In the genomic region with DNA sequence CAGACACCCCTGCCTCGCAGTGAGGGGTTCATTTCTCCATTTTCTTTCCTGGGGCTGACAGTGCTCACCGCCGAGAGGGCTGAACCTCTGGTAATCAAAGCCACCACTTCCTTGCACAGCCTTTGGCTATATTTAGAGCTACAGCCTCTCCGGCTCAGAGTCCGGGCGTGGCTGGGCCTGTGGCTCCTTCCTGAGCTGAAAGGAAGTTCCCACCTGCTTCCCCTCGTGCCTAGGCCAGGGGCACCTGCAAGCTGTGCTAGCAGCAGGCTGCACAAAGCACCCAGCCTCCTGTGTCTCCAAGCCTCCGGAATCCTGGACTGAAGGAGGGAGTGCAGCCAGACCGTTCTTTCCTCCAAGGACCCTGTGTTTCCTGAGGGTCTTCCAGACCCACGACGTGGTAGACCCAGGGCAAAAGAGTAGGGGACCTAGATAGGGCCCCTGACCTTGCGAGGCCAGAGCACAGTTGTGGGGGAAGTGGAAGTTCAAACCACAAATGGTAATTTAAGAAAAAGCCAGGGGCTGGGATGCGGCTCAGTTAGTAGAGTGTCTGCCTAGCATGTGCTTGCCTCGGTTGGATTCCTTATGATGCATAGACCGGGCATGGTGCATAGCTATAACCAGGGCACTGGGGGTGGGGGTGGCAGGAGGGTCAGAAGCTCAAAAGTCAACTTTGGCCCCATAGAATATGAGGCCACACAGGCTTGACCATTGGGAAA, we compare ENCODE assay signal across 8 mouse cellular contexts. TPM values are rescaled to one million over a fixed set of nuclear protein-coding genes. Genes with fewer than 3 reads are reported as not detected.
DNase-seq lines count a peak whose midpoint lies in the region; ATAC-seq lines count a peak whose summit lies in the region.

No protein-coding gene starts in this region.

- H3K4me2 ChIP-seq in liver, embryonic 16.5 days (ENCODE audit: low read depth, low read length), result peak overlapping the region; percentile 40; the same call in 1 of the 2 replicates
- H3K4me2 ChIP-seq in forebrain, embryonic 11.5 days (ENCODE audit: low read depth, low read length, severe bottlenecking), result no peak overlapping the region

- peak overlapping the region; percentile 74 for H3K27ac ChIP-seq in liver, embryonic 16.5 days (ENCODE audit: low read length)
- H3K27ac ChIP-seq in forebrain, embryonic 11.5 days (ENCODE audit: low read depth, low read length), result no peak overlapping the region

- no peaks in the 10 kb centered on the region; the same call in 1 of the 2 replicates for H3K36me3 ChIP-seq in liver, embryonic 16.5 days (ENCODE audit: control insufficient read depth, insufficient read depth)
- no peaks in the 10 kb centered on the region for H3K36me3 ChIP-seq in splenic B cell, adult 2 months (ENCODE audit: control insufficient read depth, insufficient read depth, low read length, poor library complexity, severe bottlenecking)
- no peaks in the 10 kb centered on the region for H3K36me3 ChIP-seq in forebrain, embryonic 11.5 days (ENCODE audit: control insufficient read depth, insufficient read depth, low read length)

- no peaks in the 10 kb centered on the region for H3K27me3 ChIP-seq in liver, embryonic 16.5 days (ENCODE audit: control insufficient read depth, insufficient read depth, low read depth, low read length)
- no peaks in the 10 kb centered on the region for H3K27me3 ChIP-seq in splenic B cell, adult 2 months (ENCODE audit: control insufficient read depth, insufficient read depth, low read length, poor library complexity, severe bottlenecking)
- H3K27me3 ChIP-seq in forebrain, embryonic 11.5 days (ENCODE audit: control insufficient read depth, insufficient read depth, low read length), result no peaks in the 10 kb centered on the region

- no peak overlapping the region; the same call in 1 of the 2 replicates for H3K9ac ChIP-seq in liver, embryonic 16.5 days (ENCODE audit: low read depth, low read length)
- no peak overlapping the region for H3K9ac ChIP-seq in forebrain, embryonic 11.5 days (ENCODE audit: low read length)

- ATAC-seq in granulocyte monocyte progenitor cell, adult 5-6 weeks (replicated peaks; ENCODE audit: poor library complexity, severe bottlenecking), result peak; percentile 81
- ATAC-seq in liver, embryonic 16.5 days (ENCODE audit: low read depth), result peak; percentile 11
- ATAC-seq in forebrain, embryonic 11.5 days (replicated peaks; ENCODE audit: low FRiP score), result no peak

- no peaks in the 10 kb centered on the region for H3K9me3 ChIP-seq in liver, embryonic 16.5 days (replicated peaks; ENCODE audit: control insufficient read depth, low read length)
- no peaks in the 10 kb centered on the region for H3K9me3 ChIP-seq in forebrain, embryonic 11.5 days (ENCODE audit: control insufficient read depth, low read length)

- peak; percentile 46 to 63 for DNase-seq in heart, adult 18-20 months
- no peak for DNase-seq in heart, postnatal 25 days (ENCODE audit: low spot score)
- DNase-seq in splenic B cell, adult 2 months (ENCODE audit: low read depth, low spot score), result peak; percentile 74
- DNase-seq in embryo, embryonic 10 days (ENCODE audit: low spot score), result no peak
- no peak for DNase-seq in forebrain, embryonic 11.5 days (ENCODE audit: low spot score)
- no peak for DNase-seq in layer of hippocampus, adult 8-10 months (ENCODE audit: low spot score in 2 of 2)

- H3K4me3 ChIP-seq in liver, embryonic 16.5 days (ENCODE audit: low read depth, low read length), result no peak overlapping the region
- H3K4me3 ChIP-seq in forebrain, embryonic 11.5 days (ENCODE audit: low read depth, low read length), result no peak overlapping the region

- H3K4me1 ChIP-seq in liver, embryonic 16.5 days (ENCODE audit: control insufficient read depth, low read depth, low read length), result peaks cover 69% of the 10 kb centered on the region
- no peaks in the 10 kb centered on the region; the same call in 1 of the 2 replicates for H3K4me1 ChIP-seq in forebrain, embryonic 11.5 days (replicated peaks; ENCODE audit: control insufficient read depth, insufficient read depth, low read length)

- WGBS in liver, embryonic 16.5 days (ENCODE audit: insufficient replicate concordance), result 13% methylated on average over 15 of the region's 15 CpGs
- 77% methylated on average over 15 of the region's 15 CpGs for WGBS in forebrain, embryonic 11.5 days

- intact Hi-C loops in heart, postnatal 25 days (cut with DNase I), result no loop called here

RNA-seq across cellular contexts. Expression of a gene that starts 26.4 kb away (rescaled TPM):
- total RNA-seq in heart, adult 18-20 months (2021), result 100 to 1,000 TPM; 171 to 173 TPM
- 100 to 1,000 TPM; 167 to 223 TPM for total RNA-seq in heart, postnatal 25 days (2021)
- 127 and 197 TPM in 2 replicates for total RNA-seq in granulocyte monocyte progenitor cell, adult 5-6 weeks (2014; fragmentation: Nextera tagmentation)
- total RNA-seq in granulocyte monocyte progenitor cell, adult 5-6 weeks (2017), result 38.8 and 60.4 TPM in 2 replicates
- polyA plus RNA-seq in liver, embryonic 16.5 days (2015; fragmentation: Nextera tagmentation; extraction: Ambion mirVana), result 279 and 350 TPM in 2 replicates
- 111 and 115 TPM in 2 replicates for polyA plus RNA-seq in forebrain, embryonic 11.5 days (2014; fragmentation: Nextera tagmentation; extraction: Ambion mirVana)
- total RNA-seq in layer of hippocampus, adult 8-10 months (2022), result 1 to 10 TPM; 3.1 to 6.3 (median 4.6) TPM

RNA-seq across cellular contexts. Expression of a gene that starts 46.8 kb away (rescaled TPM):
- total RNA-seq in heart, adult 18-20 months (2021), result 10 to 100 TPM; 21.5 to 21.8 TPM
- 10 to 100 TPM; 24.4 to 25.3 TPM for total RNA-seq in heart, postnatal 25 days (2021)
- 95.2 and 147 TPM in 2 replicates for total RNA-seq in granulocyte monocyte progenitor cell, adult 5-6 weeks (2014; fragmentation: Nextera tagmentation)
- total RNA-seq in granulocyte monocyte progenitor cell, adult 5-6 weeks (2017), result 71.2 and 75.6 TPM in 2 replicates
- polyA plus RNA-seq in liver, embryonic 16.5 days (2015; fragmentation: Nextera tagmentation; extraction: Ambion mirVana), result 55.2 and 56.6 TPM in 2 replicates
- 147 and 148 TPM in 2 replicates for polyA plus RNA-seq in forebrain, embryonic 11.5 days (2014; fragmentation: Nextera tagmentation; extraction: Ambion mirVana)
- total RNA-seq in layer of hippocampus, adult 8-10 months (2022), result 10 to 100 TPM; 77.5 to 82.0 (median 79.3) TPM

Comparison
In these comparisons a context has a peak if more than half of its experiments do, and no peak if none do; other contexts are left out.
1. DNase-seq: peak in heart, adult 18-20 months (2 of 2) and splenic B cell, adult 2 months (single experiment); none in heart, postnatal 25 days (single experiment), embryo, embryonic 10 days (single experiment), forebrain, embryonic 11.5 days (single experiment) and layer of hippocampus, adult 8-10 months (0 of 2).
2. RNA of a gene that starts 26.4 kb away (total RNA-seq): 167 to 223 TPM in heart, postnatal 25 days, 38.8 to 197 TPM in granulocyte monocyte progenitor cell, adult 5-6 weeks and 171 to 173 TPM in heart, adult 18-20 months; 3.1 to 6.3 TPM in layer of hippocampus, adult 8-10 months; every median in the first group is over 4 times any median in the second.